ENCODE assay signal across 8 mouse cellular contexts in genomic region chr3:138906112-138906880, GRCm38 (mm10).
DNase-seq lines count a peak whose midpoint lies in the region; ATAC-seq and TF ChIP-seq lines count a peak whose summit lies in the region.

No protein-coding gene starts in this region.

- no peak overlapping the region for H3K27ac ChIP-seq in heart, embryonic 11.5 days (ENCODE audit: low read depth, low read length)
- H3K27ac ChIP-seq in midbrain, embryonic 10.5 days (replicated peaks), result peak overlapping the region; percentile 75
- no peak overlapping the region for H3K27ac ChIP-seq in small intestine, adult 2 months (ENCODE audit: insufficient read depth, low read depth, low read length)

- TF ChIP-seq CTCF in small intestine, adult 2 months (IDR thresholded peaks at IDR 0.05; ENCODE audit: extremely low read depth, insufficient read length, insufficient replicate concordance, low read depth, low read length), result peak; percentile 83; the same call in 1 of the 2 replicates

- no peak for ATAC-seq in heart, embryonic 11.5 days (replicated peaks; ENCODE audit: insufficient number of reproducible peaks, low FRiP score, low TSS enrichment)

- H3K4me1 ChIP-seq in heart, embryonic 11.5 days (ENCODE audit: control insufficient read depth, insufficient read depth, low read length), result no peaks in the 10 kb centered on the region
- peaks cover 16% of the 10 kb centered on the region for H3K4me1 ChIP-seq in midbrain, embryonic 10.5 days
- no peaks in the 10 kb centered on the region for H3K4me1 ChIP-seq in small intestine, adult 2 months (ENCODE audit: control insufficient read depth, insufficient read depth, insufficient read length, low read length)

- no peak for TF ChIP-seq POLR2A in small intestine, adult 2 months (IDR thresholded peaks at IDR 0.05; ENCODE audit: low read depth, low read length)

- H3K36me3 ChIP-seq in heart, embryonic 11.5 days (ENCODE audit: control insufficient read depth, insufficient read depth, low read length), result no peaks in the 10 kb centered on the region
- peaks cover 15% of the 10 kb centered on the region for H3K36me3 ChIP-seq in midbrain, embryonic 10.5 days
- H3K36me3 ChIP-seq in small intestine, adult 2 months (ENCODE audit: control insufficient read depth, insufficient read depth, low read length), result peaks cover 3% of the 10 kb centered on the region; the same call in 1 of the 2 replicates

- no peak overlapping the region for H3K4me2 ChIP-seq in heart, embryonic 11.5 days

- no peak overlapping the region for H3K4me3 ChIP-seq in heart, embryonic 11.5 days (ENCODE audit: low read depth, low read length)
- no peak overlapping the region for H3K4me3 ChIP-seq in midbrain, embryonic 10.5 days
- no peak overlapping the region for H3K4me3 ChIP-seq in small intestine, adult 2 months (ENCODE audit: low read depth, low read length)

- peak; percentile 93 for DNase-seq in heart, adult 11 months
- DNase-seq in cerebellum, postnatal 36 days, result peak; percentile 70 to 75
- peak; percentile 71 for DNase-seq in gastrocnemius, postnatal 10 days
- DNase-seq in induced T-regulatory cell, adult 2 months (ENCODE audit: low read depth), result peak; percentile 63
- DNase-seq in left cerebral cortex, adult 8-10 months (ENCODE audit: low spot score in 2 of 2), result peak; percentile 33 to 40
- DNase-seq in midbrain, embryonic 10.5 days (ENCODE audit: low spot score), result peak; percentile 67

- 34% methylated on average over 17 of the region's 17 CpGs for WGBS in heart, embryonic 11.5 days (ENCODE audit: insufficient replicate concordance)
- WGBS in midbrain, embryonic 10.5 days, result 36% methylated on average over 17 of the region's 17 CpGs
- 24% methylated on average over 17 of the region's 17 CpGs for WGBS in small intestine, adult 2 months

- H3K27me3 ChIP-seq in heart, embryonic 11.5 days (ENCODE audit: control insufficient read depth, insufficient read depth, low read length), result peaks cover 2% of the 10 kb centered on the region; the same call in 1 of the 2 replicates
- no peaks in the 10 kb centered on the region for H3K27me3 ChIP-seq in midbrain, embryonic 10.5 days (ENCODE audit: low read depth, poor library complexity, severe bottlenecking)
- no peaks in the 10 kb centered on the region; the same call in 1 of the 2 replicates for H3K27me3 ChIP-seq in small intestine, adult 2 months (ENCODE audit: control insufficient read depth, insufficient read depth, low read length)

- no peak overlapping the region for H3K9ac ChIP-seq in heart, embryonic 11.5 days (ENCODE audit: low read depth, low read length)

- H3K9me3 ChIP-seq in heart, embryonic 11.5 days (replicated peaks; ENCODE audit: control insufficient read depth, low read length), result no peaks in the 10 kb centered on the region
- no peaks in the 10 kb centered on the region for H3K9me3 ChIP-seq in midbrain, embryonic 10.5 days (replicated peaks)

Comparison
In these comparisons a context has a peak if more than half of its experiments do, and no peak if none do; other contexts are left out.
1. DNase-seq: peak in every context shown above with its lines; median percentile 93 in heart, adult 11 months; 72 in cerebellum, postnatal 36 days; 71 in gastrocnemius, postnatal 10 days; 67 in midbrain, embryonic 10.5 days; 63 in induced T-regulatory cell, adult 2 months; 36 in left cerebral cortex, adult 8-10 months.